Mouse (Mus musculus): ENCODE measurements around the gene Inpp5b.

DNA sequence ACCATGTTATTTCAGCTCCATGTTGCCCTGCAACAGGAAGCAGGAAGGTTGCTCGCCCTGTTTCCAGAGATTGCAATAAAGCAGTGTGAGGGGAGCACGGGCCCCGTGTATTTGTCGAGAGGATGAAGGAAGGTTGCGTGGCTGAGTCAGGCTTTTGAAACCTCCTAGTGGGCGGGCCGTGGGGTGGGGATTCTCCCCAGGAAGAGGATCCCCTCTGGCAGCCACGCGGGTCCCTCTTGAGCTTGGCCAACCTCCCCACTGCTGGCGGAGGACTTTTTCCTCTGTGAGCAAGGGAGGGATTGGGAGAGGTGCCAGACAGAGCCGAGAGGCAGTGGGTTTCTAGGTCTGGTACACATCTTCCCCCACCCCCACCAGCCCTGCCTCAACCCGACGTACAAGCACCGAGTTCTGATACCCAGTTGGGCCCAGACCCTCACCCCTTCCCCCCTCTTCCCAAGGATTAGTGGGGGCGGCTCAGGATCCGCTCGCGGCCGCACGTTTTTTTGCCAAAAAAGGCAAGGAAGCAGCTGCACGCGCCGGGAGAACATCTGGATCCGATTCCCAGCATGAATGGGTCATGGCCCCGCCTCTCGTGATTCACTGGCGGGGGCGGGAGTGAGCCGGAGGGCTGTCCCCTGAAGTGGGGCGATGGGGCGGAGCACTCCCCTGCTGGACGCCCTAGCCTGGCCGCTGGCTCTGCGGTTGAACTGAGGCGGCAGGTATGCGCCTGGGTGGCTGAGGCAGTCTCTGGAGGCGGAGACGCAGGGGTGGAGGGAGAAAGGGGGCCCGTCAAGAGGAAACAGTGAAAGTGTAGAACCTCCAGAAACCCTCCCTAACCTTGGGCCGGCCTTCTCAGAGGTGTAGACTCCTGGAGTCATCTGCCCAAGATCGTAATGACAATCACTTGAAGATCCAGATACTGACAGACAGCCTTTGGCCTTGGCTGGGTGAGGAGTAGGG lies 32.9 kb upstream of the Inpp5b start:
- TF ChIP-seq POLR2A (IDR thresholded peaks at IDR 0.05; ENCODE audit: low read depth, low read length), result peak; percentile 77; the same call in 1 of the 2 replicates
- 0 out of 2 replicates have a peak, but pooled peaks have one; percentile 12 for TF ChIP-seq CTCF (IDR thresholded peaks at IDR 0.05; ENCODE audit: extremely low read depth, insufficient read length, insufficient replicate concordance, low read depth, low read length)

Data from small intestine, adult 2 months (tissue).